Mouse (Mus musculus) stomach, adult 2 months (tissue): ENCODE measurements around the gene Cenpn. TPM values are rescaled to one million over a fixed set of nuclear protein-coding genes. Genes with fewer than 3 reads are reported as not detected.

Source experiments
- polyA plus RNA-seq: library from polyadenylated mRNA; depleted of rRNA; stranded (reverse); fragments of >200 nt; gene quantifications from 2 replicates; pipeline ENCODE4 v1.2.3, GENCODE M21; 2012; rRNA removed

The Cenpn gene
- 0.97 and 1.2 TPM in 2 replicates for polyA plus RNA-seq

DNA sequence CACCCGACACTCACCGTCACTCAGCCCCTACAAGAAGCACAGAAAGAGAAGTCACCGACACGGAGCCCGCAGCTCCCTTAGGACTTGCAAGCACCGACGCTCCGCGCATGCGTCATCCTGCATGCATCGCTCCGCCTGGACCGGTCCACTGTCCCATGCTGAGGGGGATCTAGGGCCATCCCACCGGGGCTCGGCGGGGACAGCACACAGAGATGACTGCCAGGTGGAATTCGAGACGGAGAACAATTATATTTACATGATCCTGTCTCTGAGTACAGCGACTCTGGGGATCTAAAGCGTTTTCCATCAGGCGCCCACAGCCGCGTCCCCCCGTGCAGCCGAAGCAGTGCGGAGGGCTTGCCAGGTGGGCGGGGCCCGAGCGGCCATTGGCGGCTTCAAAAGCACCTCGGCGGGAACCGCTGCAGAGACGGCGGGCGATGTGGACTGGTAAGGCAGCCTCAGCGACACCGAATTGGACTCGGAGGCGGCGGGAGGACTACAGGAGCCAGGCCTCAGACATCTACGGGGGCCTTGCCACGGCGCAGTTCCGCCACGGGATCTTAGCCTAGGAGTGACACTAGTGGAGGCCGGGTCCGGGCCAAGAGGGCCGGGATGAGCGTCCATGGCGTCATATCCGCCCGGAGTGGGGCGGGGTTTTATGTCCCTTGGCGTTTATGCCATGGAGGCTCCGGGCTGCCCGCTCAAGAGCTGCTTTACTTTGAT is at the start of gene Cenpn, which contains the start of gene Cmc2:
TSS of gene Cenpn (plus strand) at position 394 of the 723 bp plus-strand sequence.
TSS of gene Cmc2 (minus strand) at position 119 of the 723 bp plus-strand sequence.

DNA sequence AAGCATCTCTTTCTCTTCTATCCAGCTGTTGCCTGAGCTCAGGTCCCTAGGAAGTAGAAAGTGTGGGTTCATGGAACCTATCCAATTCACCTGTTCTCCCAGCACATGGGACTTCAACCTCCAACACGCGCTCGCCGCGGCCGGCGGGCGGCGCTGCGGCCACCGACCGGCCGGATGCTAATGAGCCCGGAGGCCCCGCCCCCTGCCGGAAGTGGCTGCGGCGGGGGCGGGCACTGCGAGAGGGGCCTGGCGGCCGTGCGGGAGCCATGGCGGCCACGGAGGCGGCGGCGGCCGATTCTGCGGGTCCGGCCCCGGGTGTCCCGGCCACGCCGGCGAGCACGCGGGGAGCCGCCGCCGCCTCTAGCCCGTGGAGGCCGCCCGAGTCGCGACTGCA is 21.6 kb downstream of the Cenpn start, which contains the start of gene Atmin:
TSS of gene Atmin (plus strand) at position 233 of the 394 bp plus-strand sequence.

DNA sequence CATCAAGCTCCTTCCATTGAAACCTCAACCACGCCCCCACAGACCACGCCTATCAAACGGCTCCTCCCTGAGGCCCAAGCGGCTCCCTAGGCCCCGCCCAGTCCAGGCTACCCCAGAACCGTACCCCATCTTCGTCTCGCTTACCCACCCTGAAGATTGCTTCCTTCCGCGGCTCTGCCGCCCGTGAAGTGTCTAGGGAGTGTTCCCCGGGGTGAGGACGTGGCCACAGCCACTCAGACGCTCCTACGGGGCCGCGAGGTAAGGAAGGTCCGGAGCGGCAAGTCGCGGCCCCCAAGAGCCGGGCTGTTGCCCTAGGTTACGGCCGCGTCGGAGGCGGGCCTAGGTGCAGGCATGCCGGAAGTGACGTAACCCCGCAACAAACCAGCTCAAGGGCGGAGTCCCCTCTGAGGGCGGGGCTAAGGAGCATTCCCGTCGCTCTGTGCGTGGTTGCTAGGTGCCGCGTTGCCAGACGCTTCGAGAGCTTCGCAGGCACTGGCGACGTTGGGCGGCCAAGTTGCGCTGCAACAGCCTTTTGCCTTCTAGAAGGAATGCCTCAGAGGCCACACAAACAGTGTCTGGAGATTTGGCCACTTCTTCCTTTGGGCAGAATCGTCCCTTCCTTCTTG is 57.2 kb downstream of the Cenpn start, which contains the start of gene 1700030J22Rik:
TSS of gene 1700030J22Rik (minus strand) at position 329 of the 626 bp plus-strand sequence.

Other genes starting within 250 kb of the Cenpn start
- 0.18 and 0.37 TPM in 2 replicates for gene Cdyl2, start 188.7 kb upstream of the Cenpn start, polyA plus RNA-seq
- gene Cmc2, start 275 bp upstream of the Cenpn start, polyA plus RNA-seq, result 1.8 and 2.4 TPM in 2 replicates
- gene Atmin, start 21.7 kb downstream of the Cenpn start, polyA plus RNA-seq, result 4.3 and 4.7 TPM in 2 replicates
- gene 1700030J22Rik, start 57.2 kb downstream of the Cenpn start, polyA plus RNA-seq, result 0.08 TPM in 1 of 2 replicates, not detected in the other
- gene Gcsh, start 71.8 kb downstream of the Cenpn start, polyA plus RNA-seq, result 6.5 and 8.3 TPM in 2 replicates
- gene Pkd1l2, start 160.7 kb downstream of the Cenpn start, polyA plus RNA-seq, result 0.02 TPM in 1 of 2 replicates, not detected in the other
- 0.22 and 0.24 TPM in 2 replicates for gene Bco1, start 174.1 kb downstream of the Cenpn start, polyA plus RNA-seq
- gene Gan, start 236.4 kb downstream of the Cenpn start, polyA plus RNA-seq, result 1.9 and 2.9 TPM in 2 replicates